Mouse (Mus musculus) adrenal gland (tissue): Measurements from ENCODE around the gene Plcxd2.

ENCODE experiments used
- intact Hi-C: fragments of 180-260 bp; cut with DNase I; formaldehyde crosslinking; loops from one replicate; pipeline ENCODE4 v1.15.1; 2025
- long read RNA-seq, 2 experiments: library from polyadenylated mRNA; unstranded; transcript quantifications; one replicate each; pipeline ENCODE4 v2.0.0; 2020; ENCODE audit warnings: borderline replicate concordance in 1 of 2; ENCODE audit not compliant: insufficient replicate concordance in 1 of 2

Plcxd2 gene
- long read RNA-seq, experiment 1, result 0 reads
- long read RNA-seq, experiment 2, full-length matches to known transcripts, result 1 of 1 reads
- long read RNA-seq, experiment 2, partial matches to known transcripts, result 0 of 1 reads
- long read RNA-seq, experiment 2, other reads (novel, unspliced or antisense), result 0 of 1 reads

DNA sequence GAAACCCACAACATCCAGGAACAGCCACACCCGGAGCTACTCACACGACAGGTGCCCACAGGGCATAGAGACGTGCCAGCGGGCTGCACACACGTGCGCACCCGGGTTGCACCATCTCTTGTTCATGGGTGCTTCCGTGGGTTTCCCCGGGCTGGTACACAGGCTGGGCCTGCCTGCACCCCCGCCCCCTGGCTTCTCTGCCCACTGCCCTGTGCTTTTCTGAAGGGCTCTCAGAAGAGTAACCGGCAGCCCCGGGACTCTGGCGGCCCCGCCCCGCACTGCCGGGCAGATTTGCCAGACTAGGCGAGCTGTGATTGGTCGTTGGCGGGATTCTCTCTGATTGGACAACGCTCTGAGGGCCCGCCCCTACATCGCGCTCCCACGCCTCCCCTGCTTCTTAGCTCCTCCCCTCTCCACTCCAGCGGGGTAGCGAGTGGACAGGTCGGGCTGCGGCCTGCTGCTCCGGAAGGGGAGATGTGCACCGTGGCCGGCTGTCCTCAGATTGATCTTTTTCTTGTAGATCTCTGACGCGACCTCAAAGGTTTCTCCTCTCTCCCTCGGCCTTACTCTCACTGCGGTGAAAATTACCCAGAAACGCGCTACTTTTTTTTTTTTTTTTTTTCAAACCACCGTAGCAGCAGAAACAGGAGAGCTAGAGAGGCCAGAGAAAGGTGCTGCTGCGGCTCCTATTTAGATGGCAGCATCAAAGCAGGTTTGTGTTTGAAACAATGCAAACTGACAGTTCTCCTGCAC lies at the start of gene Plcxd2:
Gene Plcxd2 (minus strand): TSS at position 66 of the 753 bp plus-strand sequence.
- intact Hi-C loops, result no loop called here

DNA sequence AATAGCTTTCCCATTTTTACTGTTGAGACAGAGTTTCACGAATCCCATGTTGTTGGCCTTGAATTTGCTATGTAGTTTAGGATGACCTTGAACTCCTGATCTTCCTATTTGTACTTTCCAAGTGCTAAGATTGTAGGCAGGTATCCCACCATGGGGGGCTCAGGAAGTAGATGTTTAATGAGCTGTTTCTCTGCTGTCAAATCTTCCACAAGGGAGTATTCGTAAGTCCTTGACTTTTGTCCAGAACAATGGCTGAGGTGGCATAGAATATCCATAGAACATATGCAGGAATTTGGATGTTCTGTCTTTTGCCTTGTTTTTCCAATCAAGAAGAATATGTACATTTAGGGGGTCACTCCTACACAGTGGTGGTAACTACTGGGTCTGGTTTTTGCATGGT lies 36.9 kb upstream of the Plcxd2 start:
- intact Hi-C loops, result no loop called here

GRCm38 (mm10) chr16:46036261-46036660 lies 26.2 kb upstream of the Plcxd2 start:
- intact Hi-C loops, result loop anchor here (10.0 kb wide), 1 partner anchor 1379 kb away; no protein-coding TSS in a partner anchor

DNA sequence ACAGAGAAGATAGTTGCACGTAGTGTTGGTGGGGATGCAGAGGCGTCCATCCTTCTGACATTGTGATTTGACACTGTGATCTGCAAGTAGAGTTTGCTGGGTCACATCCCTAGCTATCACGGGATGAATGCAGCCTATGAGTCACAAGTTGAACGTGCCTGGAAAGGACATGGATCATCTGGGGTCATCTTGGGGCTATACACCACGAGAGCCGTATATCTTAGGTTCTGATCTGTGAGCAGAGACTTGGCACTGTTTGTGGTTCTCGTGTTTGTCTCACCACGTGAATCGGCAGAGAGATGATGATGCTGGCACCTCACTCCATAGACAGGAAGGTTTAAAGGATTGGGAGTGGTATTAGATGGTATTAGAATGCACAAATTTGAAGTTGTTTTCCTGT lies 23.9 kb upstream of the Plcxd2 start:
- intact Hi-C loops, result loop anchor here (10.0 kb wide), 1 partner anchor 1381 kb away; no protein-coding TSS in a partner anchor

GRCm38 (mm10) chr16:46022958-46023491 lies 13.0 kb upstream of the Plcxd2 start:
- intact Hi-C loops, result loop anchor here (5.0 kb wide), 2 partner anchors 36 to 266 kb away; no protein-coding TSS in a partner anchor

- intact Hi-C loops, result loop anchor here (5.0 kb wide), 2 partner anchors 35 to 265 kb away; no protein-coding TSS in a partner anchor
Observed at GRCm38 (mm10) chr16:46022189-46022928, 12.3 kb upstream of the Plcxd2 start.

GRCm38 (mm10) chr16:46021302-46021701 lies 11.3 kb upstream of the Plcxd2 start:
- intact Hi-C loops, result loop anchor here (5.0 kb wide), 2 partner anchors 34 to 264 kb away; no protein-coding TSS in a partner anchor

- intact Hi-C loops, result loop anchor here (5.0 kb wide), 2 partner anchors 33 to 263 kb away; no protein-coding TSS in a partner anchor
Observed at GRCm38 (mm10) chr16:46020396-46020795, 10.4 kb upstream of the Plcxd2 start.

- intact Hi-C loops, result loop anchor here (5.0 kb wide), 2 partner anchors 32 to 262 kb away; no protein-coding TSS in a partner anchor
Observed at GRCm38 (mm10) chr16:46019799-46020198, 9.8 kb upstream of the Plcxd2 start.

- intact Hi-C loops, result no loop called here
Observed at GRCm38 (mm10) chr16:46019359-46019758, 9.3 kb upstream of the Plcxd2 start.

DNA sequence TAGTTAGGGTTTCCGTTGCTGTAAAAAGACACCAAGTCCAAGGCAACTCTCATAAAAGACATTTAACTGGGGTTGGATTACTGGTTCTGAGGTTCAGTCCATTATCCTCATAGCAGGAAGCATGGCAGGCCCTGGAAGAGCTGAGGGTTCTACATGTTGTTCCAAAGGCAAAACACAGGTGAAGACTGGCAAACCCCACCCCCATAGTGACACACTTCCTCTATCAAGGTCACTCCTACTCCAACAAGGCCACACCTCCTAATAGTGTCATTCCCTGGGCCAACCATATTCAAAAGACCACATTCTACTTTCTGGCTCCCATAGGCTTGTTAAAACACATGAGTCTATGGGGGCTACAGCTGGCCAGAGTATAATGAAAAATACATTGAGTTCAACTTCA lies 1.7 kb upstream of the Plcxd2 start:
- intact Hi-C loops, result no loop called here

- intact Hi-C loops, result no loop called here
Observed at GRCm38 (mm10) chr16:46010906-46011220, 845 bp upstream of the Plcxd2 start.

- intact Hi-C loops, result no loop called here
Observed at GRCm38 (mm10) chr16:46009717-46010116, 301 bp downstream of the Plcxd2 start.

DNA sequence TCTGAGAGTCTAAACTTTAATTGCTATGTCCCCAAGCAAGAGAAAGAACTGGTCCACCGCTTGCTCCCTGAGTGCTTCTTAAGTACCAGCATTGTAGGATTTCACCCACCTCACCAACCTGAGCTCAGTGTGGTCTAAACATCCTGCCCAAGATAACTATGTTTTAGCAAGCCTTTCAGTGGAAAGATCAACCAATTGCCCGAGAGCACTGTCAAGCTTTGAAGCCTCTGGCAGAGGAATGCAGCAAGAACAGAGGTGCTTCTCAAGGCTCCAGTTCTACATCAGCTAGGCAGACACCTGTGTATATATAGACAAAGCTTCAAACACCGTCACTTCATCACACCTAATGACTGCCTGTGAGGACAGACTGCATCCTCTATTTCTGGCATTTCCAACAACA lies 1.3 kb downstream of the Plcxd2 start:
- intact Hi-C loops, result no loop called here

DNA sequence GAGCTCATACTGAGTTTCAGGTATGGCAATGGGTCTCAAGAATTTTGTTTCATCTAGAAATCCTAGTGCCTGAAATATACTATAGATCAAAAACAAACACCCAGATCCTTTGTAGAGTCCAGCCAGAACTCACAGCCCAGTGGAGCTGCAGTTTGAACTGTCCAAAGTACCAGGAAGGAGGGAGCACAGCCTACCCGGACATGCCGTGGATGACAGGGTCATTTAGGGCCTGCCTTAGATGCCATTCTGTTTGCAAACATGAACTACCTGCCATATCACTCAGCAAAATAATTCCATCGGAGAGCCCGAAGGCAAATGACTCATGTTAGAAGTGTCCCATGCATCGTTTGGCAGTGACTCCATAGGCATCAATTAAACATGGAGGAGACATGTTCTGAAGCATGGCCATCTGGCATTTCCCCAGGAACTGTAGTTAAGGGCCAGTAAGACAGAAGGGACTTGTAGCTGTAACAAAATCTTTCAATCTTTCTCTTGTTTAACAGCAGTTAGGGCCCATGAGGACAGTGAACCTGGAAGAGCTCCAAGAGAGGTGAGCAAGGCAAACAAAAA lies 1.9 kb downstream of the Plcxd2 start:
- intact Hi-C loops, result no loop called here

GRCm38 (mm10) chr16:46006261-46006660 lies 3.8 kb downstream of the Plcxd2 start:
- intact Hi-C loops, result no loop called here

DNA sequence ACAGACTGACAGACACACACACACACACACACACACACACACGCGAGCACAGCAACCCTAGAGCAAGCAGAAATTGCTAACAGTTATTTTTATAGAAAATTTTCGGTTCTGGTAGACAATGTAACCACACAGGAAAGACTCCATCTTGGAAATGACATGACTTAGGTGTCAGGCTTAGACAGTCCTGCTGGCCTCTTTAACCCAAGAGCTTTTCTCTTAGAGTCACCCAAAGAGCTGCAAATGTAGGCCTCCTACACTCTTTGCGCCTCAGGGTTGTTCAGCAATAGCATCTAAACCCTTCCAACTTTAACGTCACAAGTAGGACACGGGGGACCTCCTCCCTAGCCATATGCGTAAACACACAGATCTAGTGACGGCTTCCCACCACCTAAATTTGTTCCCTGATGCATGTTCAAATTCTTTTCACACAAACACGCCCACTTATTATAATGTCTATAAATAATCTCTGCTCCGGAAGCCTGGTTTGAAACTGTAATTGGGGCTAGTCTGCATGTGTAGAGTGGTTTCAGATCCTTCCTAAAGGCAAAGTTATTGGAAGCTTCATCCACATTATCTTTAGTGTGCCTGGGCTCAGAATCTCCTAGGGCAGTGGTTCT lies 8.4 kb downstream of the Plcxd2 start:
- intact Hi-C loops, result no loop called here

- intact Hi-C loops, result no loop called here
Observed at GRCm38 (mm10) chr16:46000976-46001375, 9.0 kb downstream of the Plcxd2 start.

- intact Hi-C loops, result loop anchor here (10.0 kb wide), 1 partner anchor 95 kb away; no protein-coding TSS in a partner anchor
Observed at GRCm38 (mm10) chr16:45999374-46000191, 10.4 kb downstream of the Plcxd2 start.

- intact Hi-C loops, result loop anchor here (10.0 kb wide), 1 partner anchor 97 kb away; no protein-coding TSS in a partner anchor
Observed at GRCm38 (mm10) chr16:45998231-45998630, 11.8 kb downstream of the Plcxd2 start.
